Mouse (Mus musculus): ENCODE measurements around the gene Eif1ad.

DNA sequence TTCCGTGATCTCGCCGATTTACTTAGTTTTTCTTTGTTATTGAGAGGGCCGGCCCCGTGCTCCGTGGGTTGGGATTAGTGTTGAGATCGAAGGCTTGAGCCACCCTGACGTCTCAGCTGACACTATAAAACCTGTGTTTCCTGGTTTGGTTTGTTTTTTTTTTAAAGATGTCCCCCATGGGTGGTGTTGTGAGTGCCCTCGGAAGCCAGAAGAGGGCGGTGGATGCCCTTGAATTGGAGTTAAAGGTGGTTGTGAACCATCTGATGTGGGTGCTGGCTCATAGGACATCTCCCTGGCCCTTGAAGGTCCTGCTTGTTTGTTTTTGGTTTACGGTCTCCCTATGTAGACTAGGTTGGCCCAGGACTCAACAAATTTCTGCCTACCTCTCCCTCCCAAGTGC is 914 bp downstream of the Eif1ad start:
- 0 out of 2 replicates have a peak, but pooled peaks have one; percentile 19 for TF ChIP-seq CTCF (conservative IDR thresholded peaks at IDR 0.05; ENCODE audit: low read length)
- TF ChIP-seq NANOG (IDR thresholded peaks at IDR 0.05; ENCODE audit: borderline replicate concordance, low read length) = no peak
- TF ChIP-seq POU5F1 (IDR thresholded peaks at IDR 0.05; ENCODE audit: borderline replicate concordance, low read length) = no peak
